Mouse (Mus musculus) forebrain, embryonic 12.5 days (tissue): ENCODE data around the gene Stub1. TPM values are rescaled to one million over a fixed set of nuclear protein-coding genes. Genes with fewer than 3 reads are reported as not detected.
"Not testable (repeated sequence)": the region's sequence is repeated elsewhere in the genome, so short reads cannot be mapped to it uniquely, and the experiment has no call there.

Experiments
- ATAC-seq: fragments of 200-750 bp; cut with Nextera tagmentation; 2 replicates; pipeline ENCODE4 v1.8.0; 2017; ENCODE audit warnings: moderate TSS enrichment; ENCODE audit not compliant: low FRiP score
- H3K27ac ChIP-seq: fragments of 300-500 bp; sonication (generic); 2 replicates; pipeline ENCODE4 v1.5.1; 2016; ENCODE audit warnings: mild to moderate bottlenecking
- H3K27me3 ChIP-seq: fragments of 300-500 bp; sonication (generic); 2 replicates; pipeline ENCODE4 v1.6.1; 2016; ENCODE audit warnings: mild to moderate bottlenecking
- H3K36me3 ChIP-seq: fragments of 300-500 bp; sonication (generic); replicated peaks from 2 replicates; pipeline ENCODE4 v1.6.1; 2016; ENCODE audit warnings: mild to moderate bottlenecking
- H3K4me1 ChIP-seq: fragments of 300-500 bp; sonication (generic); 2 replicates; pipeline ENCODE4 v1.6.1; 2016
- H3K4me2 ChIP-seq: fragments of 300-500 bp; sonication (generic); 2 replicates; pipeline ENCODE4 v1.6.1; 2016; ENCODE audit warnings: mild to moderate bottlenecking, moderate library complexity
- H3K4me3 ChIP-seq: fragments of 300-500 bp; sonication (generic); replicated peaks from 2 replicates; pipeline ENCODE4 v1.5.1; 2016; ENCODE audit warnings: mild to moderate bottlenecking
- H3K9ac ChIP-seq: fragments of 300-500 bp; sonication (generic); 2 replicates; pipeline ENCODE4 v1.6.1; 2016; ENCODE audit warnings: mild to moderate bottlenecking
- H3K9me3 ChIP-seq: fragments of 300-500 bp; sonication (generic); 2 replicates; pipeline ENCODE4 v1.6.1; 2016
- WGBS: fragments of 180-500 bp; shearing (Covaris S2); methylation state at CpG from one replicate; pipeline ENCODE4 v1.1.7; 2016; 5-methylcytosine and 5-hydroxymethylcytosine counted together
- polyA plus RNA-seq: library from polyadenylated mRNA; unstranded; fragments of >200 nt; fragmentation: Nextera tagmentation; extraction: Ambion mirVana; gene quantifications from 2 replicates; pipeline ENCODE4 v1.2.1, GENCODE M21; 2016

Gene Stub1
- polyA plus RNA-seq, 1 experiment from 2014 or later: 288 TPM

DNA sequence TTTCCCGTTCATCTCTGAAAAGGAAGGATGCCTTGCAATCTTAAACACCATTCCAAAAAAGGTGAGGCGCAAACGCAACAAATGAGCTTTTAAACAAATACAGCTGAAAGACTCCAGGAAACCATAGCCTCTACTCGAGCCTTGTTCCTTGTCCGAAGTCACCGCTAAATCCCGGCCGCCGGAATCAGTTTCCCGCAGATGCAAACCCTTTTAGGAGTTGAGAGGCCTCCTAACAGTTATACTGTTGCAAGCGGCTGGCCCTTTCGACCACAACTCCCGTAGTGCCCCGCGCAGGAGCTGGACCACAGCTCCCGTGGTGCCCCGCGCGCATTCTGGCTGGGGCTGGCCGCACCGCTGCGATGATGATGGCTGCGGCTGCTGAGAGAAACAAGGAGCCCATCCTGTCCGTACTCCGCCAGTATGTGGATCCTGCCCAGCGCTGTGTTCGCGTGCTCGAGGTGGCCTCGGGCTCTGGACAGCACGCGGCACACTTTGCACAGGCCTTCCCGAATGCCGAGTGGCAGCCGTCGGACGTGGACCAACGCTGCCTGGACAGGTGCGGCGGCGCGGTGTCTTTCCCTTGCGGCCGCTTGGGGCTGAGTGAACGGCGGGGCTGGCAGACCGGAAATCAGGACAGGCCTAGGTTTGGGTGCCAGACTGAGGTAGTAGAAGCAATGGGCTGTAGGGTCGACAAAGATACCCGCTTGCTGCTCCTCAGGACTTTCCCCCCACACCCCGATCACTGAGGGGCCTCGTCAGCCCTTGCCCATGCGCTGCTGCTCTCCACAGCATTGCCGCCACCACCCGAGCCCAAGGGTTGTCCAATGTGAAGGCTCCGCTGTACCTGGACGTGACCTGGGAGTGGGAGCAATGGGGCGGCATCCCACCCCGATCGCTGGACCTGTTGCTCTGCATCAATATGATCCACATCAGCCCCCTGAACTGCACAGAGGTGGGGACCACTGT is 42.2 kb upstream of the Stub1 start:
- Histone ChIP-seq H3K9me3 (no peaks in the 10 kb centered on the region), H3K9ac (peak overlapping the region; percentile 75), H3K4me1 (peaks cover 32% of the 10 kb centered on the region), H3K4me2 (peak overlapping the region; percentile 96), H3K36me3 (peaks cover 22% of the 10 kb centered on the region), H3K27ac (peak overlapping the region; percentile 91), H3K4me3 (peak overlapping the region; percentile 61), H3K27me3 (no peaks in the 10 kb centered on the region)
- 1% methylated on average over 59 of the region's 59 CpGs for WGBS
- ATAC-seq: peak; percentile 92

DNA sequence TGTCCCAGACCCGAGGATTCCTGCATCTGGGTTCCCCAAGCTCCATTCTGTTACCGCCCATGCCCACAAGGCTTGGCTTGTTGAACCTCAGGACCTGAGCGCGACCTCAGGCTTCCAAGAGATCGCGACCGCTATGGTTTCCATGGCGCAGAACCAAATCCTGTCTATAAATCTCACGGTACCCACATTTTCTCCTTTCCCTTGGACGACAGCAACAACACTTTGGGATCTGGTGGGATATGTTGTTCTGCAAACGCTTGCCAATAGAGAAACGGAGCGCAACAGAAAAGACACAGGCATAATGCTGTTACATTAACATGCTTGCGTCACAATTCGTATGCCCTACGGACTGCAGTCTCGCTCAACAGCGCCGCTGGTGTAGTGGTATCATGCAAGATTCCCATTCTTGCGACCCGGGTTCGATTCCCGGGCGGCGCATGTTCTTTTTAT is 41.5 kb upstream of the Stub1 start, which contains the start of gene Mettl26:
Gene Mettl26, plus strand, starts transcription at position 354 of the 450 bp plus-strand sequence.
- under 1% methylated on average over 25 of the region's 25 CpGs for WGBS
- peak; percentile 70 for ATAC-seq
- H3K4me1 ChIP-seq: peaks cover 25% of the 10 kb centered on the region

DNA sequence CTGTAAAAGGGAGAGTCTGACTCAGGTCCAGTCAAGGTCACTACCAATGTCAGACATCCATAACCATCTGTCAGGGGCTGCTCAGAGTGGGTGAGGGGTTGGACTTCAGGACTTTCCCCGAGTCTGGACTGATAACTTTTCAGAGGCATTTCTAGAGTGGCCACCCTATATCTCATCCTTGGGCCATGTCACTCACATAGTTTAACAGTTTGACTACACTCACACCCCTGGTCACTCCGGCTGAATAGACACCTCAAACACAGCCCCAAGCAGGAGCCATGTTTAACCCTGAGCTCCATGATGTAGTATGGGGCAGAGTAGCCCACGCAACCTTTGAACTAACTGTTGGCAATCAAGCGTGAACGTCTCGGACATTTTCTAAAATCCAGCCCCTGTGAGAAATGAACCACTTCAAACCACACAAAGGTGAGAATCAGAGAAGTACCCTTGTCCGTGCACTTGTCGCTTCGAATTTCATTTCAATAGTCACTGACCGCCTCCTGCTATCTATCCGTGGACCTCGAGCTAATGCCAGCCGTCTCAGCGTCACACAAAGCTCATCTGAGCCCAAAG is 41.0 kb upstream of the Stub1 start:
- peaks cover 24% of the 10 kb centered on the region for H3K4me1 ChIP-seq
- peak overlapping the region; percentile 61 for H3K4me3 ChIP-seq
- peak; percentile 15; the same call in 1 of the 2 replicates for ATAC-seq
- H3K9me3 ChIP-seq: no peaks in the 10 kb centered on the region
- H3K4me2 ChIP-seq: peak overlapping the region; percentile 96
- 3% methylated on average over 14 of the region's 14 CpGs for WGBS
- peak overlapping the region; percentile 91 for H3K27ac ChIP-seq
- no peaks in the 10 kb centered on the region for H3K27me3 ChIP-seq
- peaks cover 16% of the 10 kb centered on the region for H3K36me3 ChIP-seq
- H3K9ac ChIP-seq: peak overlapping the region; percentile 55

More for the DNA sequence above, 41.5 kb upstream of the Stub1 start, which contains the start of gene Mettl26:
- H3K27ac ChIP-seq: peak within 1 kb of the TSS; percentile 91
- peak within 1 kb of the TSS; percentile 61 for H3K4me3 ChIP-seq
- H3K36me3 ChIP-seq: peaks cover 21% of the 10 kb centered on the region
- peak within 1 kb of the TSS; percentile 75 for H3K9ac ChIP-seq
- H3K4me2 ChIP-seq: peak within 1 kb of the TSS; percentile 96
- H3K9me3 ChIP-seq: no peaks in the 10 kb centered on the region
- no peaks in the 10 kb centered on the region for H3K27me3 ChIP-seq

DNA sequence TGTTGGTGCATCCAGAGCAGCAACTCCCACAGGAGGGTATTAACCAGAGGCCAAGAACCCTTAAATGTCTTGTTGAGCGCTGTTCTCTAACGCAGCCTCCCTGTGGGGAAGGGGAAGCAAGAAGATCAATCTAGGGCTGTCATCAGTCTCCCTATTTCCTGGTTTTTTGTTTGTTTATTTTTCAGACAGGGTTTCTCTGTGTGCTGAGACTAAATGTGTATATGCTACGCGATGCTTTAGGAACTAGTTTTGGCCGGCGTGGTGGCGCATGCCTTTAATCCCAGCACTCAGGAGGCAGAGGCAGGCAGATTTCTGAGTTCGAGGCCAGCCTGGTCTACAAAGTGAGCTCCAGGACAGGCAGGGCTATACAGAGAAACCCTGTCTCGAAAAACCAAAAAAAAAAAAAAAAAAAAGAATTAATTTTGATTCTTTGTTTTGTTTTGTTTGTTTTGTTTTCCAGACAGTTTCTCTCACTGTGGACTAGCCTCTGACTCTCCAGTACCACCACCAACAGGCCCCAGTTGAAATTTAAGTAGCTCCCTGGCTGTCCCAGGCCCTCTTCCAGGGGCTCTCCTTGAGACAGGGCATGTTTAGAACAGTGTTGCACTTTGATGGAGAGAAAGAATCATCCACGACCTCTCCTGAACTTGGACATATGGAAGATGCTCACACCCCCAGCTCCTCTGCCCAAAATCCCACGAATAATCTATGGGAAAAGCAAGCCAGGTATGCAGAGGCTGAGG is 40.4 kb upstream of the Stub1 start:
- H3K4me3 ChIP-seq: peak overlapping the region; percentile 61; the same call in 1 of the 2 replicates
- no peaks in the 10 kb centered on the region for H3K27me3 ChIP-seq
- no peaks in the 10 kb centered on the region for H3K9me3 ChIP-seq
- no peak overlapping the region for H3K27ac ChIP-seq
- H3K4me1 ChIP-seq: peaks cover 30% of the 10 kb centered on the region
- peaks cover 10% of the 10 kb centered on the region for H3K36me3 ChIP-seq
- WGBS: 84% methylated on average over 11 of the region's 11 CpGs
- 0 out of 2 replicates have a peak overlapping the region, but pooled peaks have one; percentile 55 for H3K9ac ChIP-seq
- ATAC-seq: no peak
- H3K4me2 ChIP-seq: peak overlapping the region; percentile 96

DNA sequence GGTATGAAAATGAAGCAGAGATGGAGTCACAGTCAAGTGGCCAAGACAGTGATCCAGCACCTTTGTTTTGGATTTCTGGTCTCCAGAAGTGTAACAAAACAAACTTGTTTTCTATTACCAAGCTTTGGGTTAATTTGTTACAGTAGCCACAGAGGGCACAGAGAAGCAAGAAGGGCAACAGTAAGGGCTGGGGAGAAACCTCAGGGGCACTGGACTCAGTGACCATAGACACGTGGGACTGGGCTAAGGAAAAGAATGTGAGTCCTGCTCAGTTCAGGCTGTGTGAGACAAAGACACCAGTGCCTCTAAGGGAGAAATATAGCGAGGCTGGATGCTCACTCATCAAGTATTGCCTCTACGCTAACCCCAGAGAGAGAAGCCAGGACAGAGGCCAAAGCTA is 39.5 kb upstream of the Stub1 start:
- Histone ChIP-seq H3K27ac (no peak overlapping the region), H3K9me3 (no peaks in the 10 kb centered on the region), H3K27me3 (no peaks in the 10 kb centered on the region), H3K36me3 (peaks cover 1% of the 10 kb centered on the region), H3K4me1 (peaks cover 35% of the 10 kb centered on the region), H3K4me2 (no peak overlapping the region), H3K4me3 (no peak overlapping the region), H3K9ac (no peak overlapping the region)
- no peak for ATAC-seq
- WGBS: 76% methylated on average over 3 of the region's 3 CpGs

DNA sequence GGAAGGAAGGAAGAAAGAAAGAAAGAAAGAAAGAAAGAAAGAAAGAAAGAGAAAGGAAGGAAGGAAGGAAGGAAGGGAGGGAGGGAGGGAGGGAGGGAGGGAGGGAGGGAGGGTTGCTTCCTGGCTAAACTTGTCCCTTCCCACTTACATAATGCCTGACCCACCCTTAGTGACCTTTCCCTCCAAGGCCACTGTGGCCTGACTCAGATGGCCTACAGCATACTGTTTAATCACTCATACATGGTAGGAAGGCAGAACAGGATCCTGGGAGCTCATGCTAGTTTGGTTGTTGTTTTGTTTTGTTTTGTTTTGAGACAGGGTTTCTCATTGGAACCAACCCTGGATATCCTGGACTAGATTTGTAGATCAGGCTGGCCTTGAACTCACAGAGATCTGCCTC is 38.4 kb upstream of the Stub1 start:
- H3K27me3 ChIP-seq, H3K9me3 ChIP-seq, H3K27ac ChIP-seq, ATAC-seq, H3K4me2 ChIP-seq, H3K4me3 ChIP-seq, H3K36me3 ChIP-seq, H3K9ac ChIP-seq: not testable (repeated sequence)
- peaks cover 33% of the 10 kb centered on the region for H3K4me1 ChIP-seq

DNA sequence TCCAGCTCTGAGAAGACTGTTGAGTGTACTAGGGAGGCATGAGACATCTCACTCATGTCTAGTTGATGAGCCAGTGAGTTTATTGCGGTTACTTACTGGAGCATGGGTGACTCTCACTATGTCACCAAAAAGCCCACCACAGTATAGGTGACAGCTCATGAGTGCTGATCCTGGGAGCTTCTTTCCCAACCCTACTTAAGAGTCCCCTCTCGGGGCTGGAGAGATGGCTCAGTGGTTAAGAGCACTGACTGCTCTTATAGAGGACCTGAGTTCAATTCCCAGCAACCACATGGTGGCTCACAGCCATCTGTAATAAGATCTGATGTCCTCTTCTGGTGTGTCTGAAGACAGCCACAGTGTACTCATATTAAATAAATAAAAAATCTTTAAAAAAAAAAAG is 36.8 kb upstream of the Stub1 start:
- Histone ChIP-seq H3K36me3 (no peaks in the 10 kb centered on the region), H3K27ac (no peak overlapping the region), H3K4me1 (peaks cover 24% of the 10 kb centered on the region), H3K4me3 (no peak overlapping the region), H3K4me2 (no peak overlapping the region), H3K9me3 (no peaks in the 10 kb centered on the region), H3K27me3 (0 out of 2 replicates have a peak, but pooled peaks cover 6% of the 10 kb centered on the region), H3K9ac (no peak overlapping the region)
- ATAC-seq: no peak
- WGBS: 83% methylated on average over 2 of the region's 2 CpGs

DNA sequence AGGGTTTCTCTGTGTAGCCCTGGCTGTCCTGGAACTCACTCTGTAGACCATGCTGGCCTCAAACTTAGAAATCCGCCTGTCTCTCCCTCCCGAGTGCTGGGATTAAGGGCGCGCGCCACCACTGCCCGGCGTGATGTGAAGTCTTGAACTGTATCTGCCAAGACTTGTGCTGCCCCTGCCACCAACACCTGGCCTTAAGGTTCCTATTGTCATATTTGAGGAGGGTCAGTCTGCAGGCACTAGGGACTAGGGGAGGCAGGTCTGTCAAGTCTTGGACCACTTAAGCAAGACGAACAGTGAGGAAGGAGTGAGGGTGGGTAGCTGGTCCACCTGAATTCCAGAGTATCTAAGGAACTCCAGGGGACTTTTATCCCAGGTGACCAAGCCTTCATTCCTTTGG is 36.3 kb upstream of the Stub1 start:
- Histone ChIP-seq H3K36me3 (no peaks in the 10 kb centered on the region), H3K9me3 (no peaks in the 10 kb centered on the region), H3K4me1 (peaks cover 24% of the 10 kb centered on the region), H3K4me2 (no peak overlapping the region), H3K27me3 (0 out of 2 replicates have a peak, but pooled peaks cover 6% of the 10 kb centered on the region), H3K27ac (no peak overlapping the region), H3K9ac (no peak overlapping the region), H3K4me3 (no peak overlapping the region)
- no peak for ATAC-seq
- WGBS: 83% methylated on average over 8 of the region's 8 CpGs

DNA sequence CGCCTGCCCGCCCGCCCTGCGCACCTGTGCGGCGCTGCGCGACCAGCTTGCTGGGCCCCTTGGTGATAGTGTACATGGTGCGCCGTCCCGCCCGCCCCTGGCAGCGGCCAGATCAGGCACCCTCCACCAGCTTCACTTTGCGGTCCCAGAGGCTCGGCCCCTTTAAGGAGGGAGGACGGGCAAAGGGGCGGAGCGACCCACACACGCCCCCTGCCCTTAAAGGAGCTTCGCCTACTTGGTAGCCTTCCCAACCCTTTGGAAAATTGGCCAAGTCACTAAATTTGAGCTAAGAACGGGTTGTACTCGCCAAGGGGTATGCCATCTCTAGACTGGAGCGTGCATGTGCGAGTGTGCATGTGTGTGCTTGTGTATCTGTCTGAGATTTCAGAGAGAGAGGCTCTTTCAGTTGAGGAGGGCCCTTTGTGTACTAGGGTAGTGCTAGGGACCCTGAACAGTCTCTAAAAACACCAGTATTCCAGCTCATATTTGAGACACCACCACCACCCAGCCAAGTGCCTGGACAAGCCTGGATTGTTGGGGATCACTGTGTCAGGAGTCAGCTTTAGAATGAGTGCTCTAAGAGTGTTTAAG is 35.5 kb upstream of the Stub1 start, which contains the start of gene Mcrip2:
Gene Mcrip2, minus strand, starts transcription at position 164 of the 591 bp plus-strand sequence.
- Histone ChIP-seq H3K9ac (peak within 1 kb of the TSS; percentile 71), H3K27ac (peak within 1 kb of the TSS; percentile 43), H3K9me3 (no peaks in the 10 kb centered on the region), H3K4me3 (peak within 1 kb of the TSS; percentile 88), H3K4me2 (peak within 1 kb of the TSS; percentile 99), H3K4me1 (peaks cover 16% of the 10 kb centered on the region), H3K27me3 (0 out of 2 replicates have a peak, but pooled peaks cover 6% of the 10 kb centered on the region), H3K36me3 (no peaks in the 10 kb centered on the region)
- WGBS: 0% methylated on average over 24 of the region's 24 CpGs
- ATAC-seq: peak; percentile 88

DNA sequence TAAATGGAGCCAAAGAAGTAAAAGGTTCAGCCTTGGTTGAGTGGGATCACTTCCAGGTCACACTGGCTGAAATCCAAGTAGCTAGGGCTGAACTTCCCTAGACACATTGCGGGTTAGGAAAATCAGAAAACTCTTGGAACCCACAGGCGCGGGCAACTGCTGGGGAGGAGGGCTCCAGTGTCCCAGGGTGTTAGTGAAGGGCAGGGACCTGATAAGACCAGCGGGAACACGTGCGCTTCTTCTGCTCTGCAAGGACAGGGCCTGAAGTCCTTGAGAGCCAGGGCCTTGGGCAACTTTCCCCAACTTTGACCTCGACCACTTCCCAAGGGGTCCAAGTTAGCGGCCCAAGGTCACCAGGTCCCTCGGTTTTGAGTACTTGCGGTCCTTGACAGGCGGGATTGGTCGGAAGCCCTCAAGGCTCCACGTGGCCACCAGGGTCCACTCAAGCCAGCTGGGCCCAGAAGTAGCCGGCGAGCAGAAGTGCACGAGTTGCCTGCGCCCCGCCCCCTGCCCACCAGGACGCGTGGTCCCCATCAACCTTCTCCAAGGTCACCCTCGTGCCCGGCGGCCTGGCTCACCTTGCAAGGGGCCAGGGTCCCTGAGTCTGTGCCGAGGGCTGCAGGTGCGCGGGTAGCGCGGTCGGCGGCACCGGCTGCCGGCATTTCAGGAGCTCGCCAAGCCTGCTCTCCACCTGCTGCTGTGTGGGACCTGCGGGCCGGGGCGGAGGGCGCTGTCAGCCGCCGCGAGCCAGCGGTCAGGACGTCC is 34.8 kb upstream of the Stub1 start:
- Histone ChIP-seq H3K4me2 (peak overlapping the region; percentile 99), H3K27ac (peak overlapping the region; percentile 43; the same call in 1 of the 2 replicates), H3K9ac (peak overlapping the region; percentile 71), H3K4me3 (peak overlapping the region; percentile 88), H3K9me3 (no peaks in the 10 kb centered on the region), H3K27me3 (0 out of 2 replicates have a peak, but pooled peaks cover 6% of the 10 kb centered on the region), H3K4me1 (peaks cover 15% of the 10 kb centered on the region), H3K36me3 (no peaks in the 10 kb centered on the region)
- 1% methylated on average over 42 of the region's 42 CpGs for WGBS
- ATAC-seq: peak; percentile 67

DNA sequence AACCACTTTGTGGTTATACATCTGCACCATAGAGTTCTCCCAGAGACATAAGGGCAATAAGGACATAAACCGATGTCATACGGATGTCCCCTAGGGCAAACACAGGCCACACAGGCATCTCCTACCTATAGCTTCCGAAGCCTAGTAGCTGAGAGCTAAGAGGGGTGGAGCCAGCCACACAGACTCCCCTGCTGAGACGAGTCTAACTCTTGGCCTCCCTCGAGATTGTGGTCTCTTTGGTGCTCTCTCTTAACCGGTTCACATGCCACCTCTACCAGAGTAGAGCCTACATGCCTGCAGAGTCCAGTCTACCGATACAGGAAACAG is 34.3 kb upstream of the Stub1 start:
- peak overlapping the region; percentile 88 for H3K4me3 ChIP-seq
- peak overlapping the region; percentile 71; the same call in 1 of the 2 replicates for H3K9ac ChIP-seq
- peak overlapping the region; percentile 99 for H3K4me2 ChIP-seq
- H3K27ac ChIP-seq: no peak overlapping the region
- no peaks in the 10 kb centered on the region for H3K9me3 ChIP-seq
- H3K27me3 ChIP-seq: 0 out of 2 replicates have a peak, but pooled peaks cover 6% of the 10 kb centered on the region
- H3K4me1 ChIP-seq: peaks cover 15% of the 10 kb centered on the region
- no peaks in the 10 kb centered on the region for H3K36me3 ChIP-seq
- no peak for ATAC-seq
- 15% methylated on average over 7 of the region's 7 CpGs for WGBS
